Mouse (Mus musculus) testis, adult 2 months (tissue): Measurements from ENCODE around the gene Acot4.

Source experiments
- CTCF ChIP-seq: fragments of 200-500 bp; IDR thresholded peaks from 2 replicates; pipeline ENCODE4 v1.5.1; 2012; ENCODE audit warnings: low read depth, mild to moderate bottlenecking, inconsistent platforms, low read length, moderate library complexity; ENCODE audit not compliant: control insufficient read depth, insufficient read depth, insufficient replicate concordance
- POLR2A ChIP-seq: fragments of 200-500 bp; IDR thresholded peaks from 2 replicates; pipeline ENCODE4 v1.6.1; 2012; ENCODE audit warnings: low read depth, mild to moderate bottlenecking, inconsistent platforms, low read length, moderate library complexity; ENCODE audit not compliant: control insufficient read depth

DNA sequence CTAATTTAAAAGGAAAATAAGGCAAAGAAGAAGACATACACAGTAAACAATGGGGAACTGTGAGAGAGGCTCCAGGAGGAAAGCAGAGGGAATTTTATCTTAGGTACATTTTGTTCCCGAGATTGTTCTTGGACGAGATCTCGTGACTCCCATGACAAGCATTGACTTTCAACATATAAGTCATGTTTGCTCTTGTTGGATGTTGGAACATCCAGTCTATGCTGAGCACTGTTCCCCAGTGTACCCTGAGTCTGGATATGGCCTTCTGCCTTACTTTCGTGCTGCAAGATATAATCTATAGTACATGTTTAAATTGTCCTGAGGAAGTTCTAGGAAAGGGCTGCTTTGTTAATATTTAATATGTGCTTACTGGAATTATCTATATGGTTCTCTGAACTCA, 46.4 kb downstream of the Acot4 start:
- no peak for TF ChIP-seq CTCF
- TF ChIP-seq POLR2A: no peak
